Mouse (Mus musculus) T-cell, adult 66 days (primary cell): ENCODE data around the gene Gm9789. TPM values are rescaled to one million over a fixed set of nuclear protein-coding genes. Genes with fewer than 3 reads are reported as not detected.

Source experiments
- total RNA-seq, 2 experiments: library from RNA; stranded (reverse); gene quantifications; 3 replicates in 1 of 2; 4 replicates in 1 of 2; pipeline ENCODE4 v1.2.4; 2023

Gm9789 gene
- total RNA-seq = not detected

DNA sequence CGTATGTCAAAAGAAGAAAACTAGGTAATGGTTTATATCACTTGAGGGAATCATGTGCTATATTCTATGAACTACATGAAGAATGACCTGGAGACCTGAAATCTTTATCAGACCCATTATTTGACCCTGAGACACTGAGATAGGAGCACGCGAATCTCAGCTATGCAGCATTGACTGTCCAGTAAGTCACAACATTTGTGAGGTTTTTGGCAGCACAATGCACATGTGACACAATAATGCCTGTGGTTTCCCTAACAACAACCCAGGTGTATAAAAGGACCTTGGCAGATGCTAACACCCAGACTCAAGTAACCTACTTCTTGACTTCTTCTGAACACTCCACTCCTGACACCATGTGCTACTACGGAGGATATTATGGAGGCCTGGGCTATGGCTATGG, at the start of gene Gm9789:
Gene Gm9789 (plus strand): TSS at position 301 of the 400 bp plus-strand sequence.

DNA sequence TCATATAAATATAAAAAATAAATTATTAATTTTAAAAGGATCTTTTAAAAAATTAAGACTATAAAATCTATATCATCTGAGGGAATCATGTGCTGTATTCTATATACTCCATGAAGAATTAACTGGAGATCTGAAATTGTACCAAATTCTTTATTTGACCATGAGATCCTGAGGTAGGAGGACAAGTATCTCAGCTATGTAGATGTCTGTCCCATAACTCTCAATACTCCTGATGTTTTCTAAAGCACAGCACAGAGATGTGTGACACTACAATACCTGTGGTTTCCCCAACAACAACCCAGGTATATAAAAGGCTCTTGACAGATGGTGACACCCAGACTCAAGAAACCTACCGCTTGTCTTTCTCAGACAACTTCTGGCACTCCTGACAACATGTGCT, 17.2 kb upstream of the Gm9789 start, which contains the start of gene Gm6358:
Gene Gm6358 (plus strand): TSS at position 301 of the 400 bp plus-strand sequence.

DNA sequence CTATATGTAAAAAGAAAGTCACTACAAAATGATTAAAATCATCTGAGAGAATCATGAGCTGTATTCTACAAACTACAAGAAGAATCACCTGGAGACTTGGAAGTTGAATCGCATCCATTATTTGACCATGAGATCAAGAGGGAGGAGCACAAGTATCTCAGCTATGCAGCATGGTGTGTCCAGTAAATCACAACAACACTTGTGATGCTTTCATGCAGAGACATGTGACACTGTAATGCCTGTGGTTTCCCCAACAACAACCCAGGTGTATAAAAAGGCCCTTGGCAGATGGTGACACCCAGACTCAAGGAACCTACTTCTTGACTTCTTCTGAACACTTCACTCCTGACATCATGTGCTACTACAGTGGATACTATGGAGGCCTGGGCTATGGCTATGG, 7.0 kb upstream of the Gm9789 start, which contains the start of gene Gm10061:
Gene Gm10061 (plus strand): TSS at position 301 of the 400 bp plus-strand sequence.

DNA sequence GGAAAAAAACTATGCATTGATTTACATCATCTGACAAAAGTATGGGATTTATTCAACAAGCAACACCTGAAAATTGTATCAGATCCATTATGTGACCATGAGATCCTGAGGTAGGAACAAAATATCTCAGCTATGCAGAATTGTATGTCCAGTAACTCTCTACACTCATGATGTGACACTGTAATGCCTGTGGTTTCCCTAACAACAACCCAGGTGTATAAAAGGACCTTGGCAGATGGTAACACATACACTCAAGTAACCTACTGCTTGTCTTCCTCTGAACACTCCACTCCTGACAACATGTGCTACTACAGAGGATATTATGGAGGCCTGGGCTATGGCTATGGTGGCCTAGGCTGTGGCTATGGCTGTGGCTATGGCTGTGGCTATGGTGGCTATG, 11.4 kb downstream of the Gm9789 start, which contains the start of gene Gm7735:
Gene Gm7735 (plus strand): TSS at position 301 of the 400 bp plus-strand sequence.

DNA sequence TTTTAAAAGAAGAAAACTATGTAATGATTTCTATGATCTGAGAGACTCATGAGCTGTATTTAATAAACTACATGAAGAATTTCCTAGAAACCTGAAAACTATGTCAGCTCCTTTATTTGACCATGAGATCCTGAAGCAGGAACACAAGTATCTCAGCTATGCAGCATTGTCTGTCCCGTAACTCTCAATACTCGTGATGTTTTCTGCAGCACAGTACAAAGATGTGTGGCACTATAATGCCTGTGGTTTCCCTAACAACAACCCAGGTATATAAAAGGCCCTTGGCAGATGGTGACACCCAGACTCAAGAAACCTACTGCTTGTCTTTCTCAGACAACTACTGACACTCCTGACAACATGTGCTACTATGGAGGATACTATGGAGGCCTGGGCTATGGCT, 16.7 kb downstream of the Gm9789 start, which contains the start of gene 1110057P08Rik:
Gene 1110057P08Rik (plus strand): TSS at position 301 of the 400 bp plus-strand sequence.

DNA sequence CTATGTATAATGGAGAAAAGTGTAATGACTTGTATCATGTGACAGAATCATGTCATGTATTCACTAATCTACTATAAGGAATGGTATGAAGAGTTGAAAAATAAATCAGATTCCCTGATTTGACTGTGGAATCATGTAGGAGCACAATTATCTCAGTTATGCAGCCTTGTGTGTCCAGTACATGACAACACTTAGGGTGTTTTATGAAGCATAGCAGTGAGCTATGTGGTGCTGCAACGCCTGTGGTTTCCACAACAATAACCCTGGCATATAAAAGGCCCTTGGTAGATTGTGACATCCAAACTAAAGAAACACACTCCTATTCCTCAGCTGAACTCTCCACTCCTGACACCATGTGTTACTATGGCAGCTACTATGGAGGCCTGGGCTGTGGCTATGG, 47.8 kb downstream of the Gm9789 start, which contains the start of gene Krtap20-2:
Gene Krtap20-2 (plus strand): TSS at position 301 of the 400 bp plus-strand sequence.

Other genes starting within 250 kb of the Gm9789 start
- gene Krtap19-9b, start 225.7 kb upstream of the Gm9789 start, total RNA-seq = not detected
- gene Krtap16-3, start 195.1 kb upstream of the Gm9789 start, total RNA-seq = not detected
- not detected for gene Krtap22-2, start 147.2 kb upstream of the Gm9789 start, total RNA-seq
- not detected for gene Gm10229, start 142.7 kb upstream of the Gm9789 start, total RNA-seq
- not detected for gene Krtap6-1, start 126.3 kb upstream of the Gm9789 start, total RNA-seq
- not detected for gene Gm10228, start 116.5 kb upstream of the Gm9789 start, total RNA-seq
- gene Krtap6-5, start 110.1 kb upstream of the Gm9789 start, total RNA-seq = not detected
- gene 1110025L11Rik, start 94.0 kb upstream of the Gm9789 start, total RNA-seq = not detected
- not detected for gene Krtap6-3, start 73.9 kb upstream of the Gm9789 start, total RNA-seq
- not detected for gene Gm6358, start 17.1 kb upstream of the Gm9789 start, total RNA-seq
- gene Gm10061, start 6.9 kb upstream of the Gm9789 start, total RNA-seq = not detected
- gene Gm7735, start 11.5 kb downstream of the Gm9789 start, total RNA-seq = not detected
- not detected for gene 1110057P08Rik, start 16.8 kb downstream of the Gm9789 start, total RNA-seq
- gene Krtap20-2, start 47.9 kb downstream of the Gm9789 start, total RNA-seq = not detected
- gene Krtap21-1, start 245.9 kb downstream of the Gm9789 start, total RNA-seq = not detected